Mouse (Mus musculus): ENCODE measurements around the gene Slc30a1. TPM values are rescaled to one million over a fixed set of nuclear protein-coding genes. Genes with fewer than 3 reads are reported as not detected.

Slc30a1 gene
- total and polyA plus RNA-seq, 2 experiments from 2014 or later: 4.9 to 32.4 TPM

DNA sequence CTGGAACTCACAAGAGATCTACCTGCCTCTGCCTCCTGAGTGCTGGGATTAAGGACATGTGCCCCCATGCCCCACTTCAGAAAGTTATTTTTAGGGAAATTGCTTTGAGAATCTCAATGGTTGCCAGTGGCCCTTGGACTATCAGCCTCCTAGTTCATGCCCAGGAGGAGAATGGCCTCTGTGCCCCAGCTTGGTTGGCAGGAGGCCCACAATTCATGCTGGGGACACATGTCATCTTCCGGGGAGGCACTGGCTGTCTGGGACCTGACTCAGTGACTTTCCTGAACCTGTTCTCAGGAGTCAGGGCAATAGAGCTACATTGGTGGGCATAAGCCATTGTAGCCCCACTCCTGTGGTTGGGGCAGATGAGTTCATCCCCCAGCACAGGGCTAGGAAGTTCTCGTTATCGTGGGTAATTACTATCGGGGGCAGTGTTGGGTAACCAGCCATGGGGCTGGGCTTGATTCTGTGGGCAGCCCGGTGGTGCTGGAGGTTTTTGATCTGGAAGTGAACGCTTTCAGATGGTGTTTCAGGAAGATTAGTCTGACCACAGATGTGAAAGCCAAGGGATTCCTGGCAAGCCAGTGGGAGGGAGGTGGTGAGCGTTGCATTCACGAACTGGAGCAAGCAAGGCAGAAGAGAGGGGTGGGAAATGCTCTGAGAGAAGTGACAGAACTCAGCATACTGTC is 25.5 kb upstream of the Slc30a1 start:
- 58% methylated on average over 8 of the region's 8 CpGs for WGBS
- Histone ChIP-seq H3K36me3 (ENCODE audit: insufficient read depth) (no peaks in the 10 kb centered on the region), H3K9me3 (ENCODE audit: low read length) (no peaks in the 10 kb centered on the region), H3K9ac (no peak overlapping the region), H3K27ac (ENCODE audit: low read depth, low read length) (no peak overlapping the region), H3K4me1 (ENCODE audit: insufficient read depth) (no peaks in the 10 kb centered on the region), H3K27me3 (ENCODE audit: insufficient read depth, low read length) (no peaks in the 10 kb centered on the region), H3K4me3 (ENCODE audit: low read depth, low read length) (no peak overlapping the region), H3K4me2 (ENCODE audit: low read depth) (no peak overlapping the region)
- TF ChIP-seq CTCF (IDR thresholded peaks at IDR 0.05; ENCODE audit: low read depth): no peak
- ATAC-seq (no peak), DNase-seq (no peak)

DNA sequence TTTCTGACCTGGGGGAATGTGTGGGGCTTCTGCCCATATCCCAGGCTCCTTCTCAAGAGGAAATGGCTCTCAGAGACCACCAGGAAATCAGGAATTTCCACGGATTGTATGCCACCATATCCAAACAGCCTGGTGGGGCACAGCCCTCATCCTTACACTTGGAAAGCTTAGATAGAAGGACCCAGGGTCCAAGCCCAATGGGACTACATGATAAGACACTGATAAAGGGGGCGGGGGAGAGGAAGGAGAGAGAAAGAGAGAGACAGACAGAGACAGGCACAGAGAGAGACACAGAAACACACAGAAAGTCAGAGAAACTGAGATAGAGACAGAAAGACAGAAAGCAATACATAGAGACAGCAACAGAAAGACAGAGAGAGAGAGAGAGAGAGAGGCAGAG is 24.9 kb upstream of the Slc30a1 start:
- Histone ChIP-seq H3K4me1 (ENCODE audit: insufficient read depth) (no peaks in the 10 kb centered on the region), H3K27ac (ENCODE audit: low read depth, low read length) (no peak overlapping the region), H3K4me3 (ENCODE audit: low read depth, low read length) (no peak overlapping the region), H3K27me3 (ENCODE audit: insufficient read depth, low read length) (no peaks in the 10 kb centered on the region), H3K9ac (no peak overlapping the region), H3K9me3 (ENCODE audit: low read length) (no peaks in the 10 kb centered on the region), H3K4me2 (ENCODE audit: low read depth) (no peak overlapping the region), H3K36me3 (ENCODE audit: insufficient read depth) (no peaks in the 10 kb centered on the region)
- TF ChIP-seq CTCF (IDR thresholded peaks at IDR 0.05; ENCODE audit: low read depth): no peak
- 65% methylated on average over 2 of the region's 2 CpGs for WGBS
- DNase-seq (no peak), ATAC-seq (no peak)

DNA sequence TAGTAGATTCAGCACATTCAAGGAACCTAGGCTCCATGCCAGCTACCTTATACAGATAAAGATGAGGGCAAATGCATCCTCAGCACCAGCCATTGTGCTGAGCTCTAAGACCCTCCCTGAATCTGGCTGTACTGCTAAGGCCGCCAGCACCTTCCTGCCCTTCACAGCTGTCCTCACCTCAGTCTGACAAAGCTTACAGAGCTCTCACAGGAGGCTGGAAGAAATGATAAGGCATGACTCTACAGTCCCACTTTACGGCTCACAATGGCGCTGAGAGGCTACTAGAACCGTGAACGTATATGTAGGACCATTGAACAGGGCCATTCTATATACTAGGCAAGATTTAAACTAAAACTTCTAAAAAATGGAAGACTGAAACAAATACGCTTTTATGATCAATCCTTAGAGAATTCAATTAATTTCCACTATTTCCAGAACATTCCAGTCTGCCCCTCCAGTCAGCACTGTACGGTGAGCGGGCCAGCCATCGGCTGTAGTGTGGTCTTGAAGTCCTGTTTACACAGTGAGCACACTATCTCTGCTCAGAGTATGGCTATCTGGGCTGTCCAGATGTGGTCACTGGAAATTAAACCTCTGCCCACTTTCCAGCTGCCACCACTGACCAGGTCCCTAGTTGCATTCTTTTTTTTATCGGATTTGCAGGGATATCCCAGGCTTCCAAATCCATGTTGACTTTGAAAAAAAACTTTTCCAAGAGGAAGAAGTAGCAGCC is 23.9 kb upstream of the Slc30a1 start:
- Histone ChIP-seq H3K9ac (no peak overlapping the region), H3K9me3 (ENCODE audit: low read length) (no peaks in the 10 kb centered on the region), H3K27ac (ENCODE audit: low read depth, low read length) (no peak overlapping the region), H3K4me1 (ENCODE audit: insufficient read depth) (no peaks in the 10 kb centered on the region), H3K36me3 (ENCODE audit: insufficient read depth) (no peaks in the 10 kb centered on the region), H3K4me2 (ENCODE audit: low read depth) (no peak overlapping the region), H3K27me3 (ENCODE audit: insufficient read depth, low read length) (no peaks in the 10 kb centered on the region), H3K4me3 (ENCODE audit: low read depth, low read length) (no peak overlapping the region)
- 90% methylated on average over 10 of the region's 10 CpGs for WGBS
- ATAC-seq (no peak), DNase-seq (no peak)
- no peak for TF ChIP-seq CTCF (IDR thresholded peaks at IDR 0.05; ENCODE audit: low read depth)

- no peak overlapping the region for H3K4me3 ChIP-seq (ENCODE audit: low read depth, low read length)
- no peak for TF ChIP-seq CTCF (IDR thresholded peaks at IDR 0.05; ENCODE audit: low read depth)
- no peaks in the 10 kb centered on the region for H3K36me3 ChIP-seq (ENCODE audit: insufficient read depth)
- no peaks in the 10 kb centered on the region for H3K27me3 ChIP-seq (ENCODE audit: insufficient read depth, low read length)
- H3K4me2 ChIP-seq (ENCODE audit: low read depth): no peak overlapping the region
- no peaks in the 10 kb centered on the region for H3K9me3 ChIP-seq (ENCODE audit: low read length)
- H3K9ac ChIP-seq: no peak overlapping the region
- no peak overlapping the region for H3K27ac ChIP-seq (ENCODE audit: low read depth, low read length)
- no peaks in the 10 kb centered on the region for H3K4me1 ChIP-seq (ENCODE audit: insufficient read depth)
- DNase-seq (no peak), ATAC-seq (no peak)
- 68% methylated on average over 5 of the region's 5 CpGs for WGBS
Observed at GRCm38 (mm10) chr1:191883654-191884053, 22.9 kb upstream of the Slc30a1 start.

DNA sequence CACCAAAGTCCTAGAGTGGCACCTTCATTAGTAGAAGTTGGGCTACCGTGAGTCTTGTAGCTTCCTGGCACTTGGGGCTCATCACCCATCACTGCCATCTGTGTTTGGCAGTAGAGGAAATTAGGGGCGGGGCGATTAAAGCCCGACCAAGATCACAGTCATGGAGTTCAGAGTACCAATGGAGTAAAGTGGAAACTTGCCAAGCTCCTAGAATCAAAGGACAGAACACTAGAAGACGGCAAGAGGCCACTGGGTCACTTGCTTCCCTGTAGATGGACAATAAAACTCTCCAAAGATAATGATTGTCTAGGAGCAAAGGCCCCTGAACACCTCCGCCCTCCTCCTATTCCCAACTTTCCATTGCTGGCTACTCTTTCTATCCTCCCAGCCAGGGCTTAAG is 14.7 kb upstream of the Slc30a1 start:
- Histone ChIP-seq H3K4me3 (ENCODE audit: low read depth, low read length) (no peak overlapping the region), H3K4me1 (ENCODE audit: insufficient read depth) (no peaks in the 10 kb centered on the region), H3K4me2 (ENCODE audit: low read depth) (no peak overlapping the region), H3K27me3 (ENCODE audit: insufficient read depth, low read length) (no peaks in the 10 kb centered on the region), H3K27ac (ENCODE audit: low read depth, low read length) (no peak overlapping the region), H3K9me3 (ENCODE audit: low read length) (no peaks in the 10 kb centered on the region), H3K9ac (no peak overlapping the region), H3K36me3 (ENCODE audit: insufficient read depth) (no peaks in the 10 kb centered on the region)
- ATAC-seq (no peak), DNase-seq (no peak)
- 67% methylated on average over 6 of the region's 6 CpGs for WGBS
- TF ChIP-seq CTCF (IDR thresholded peaks at IDR 0.05; ENCODE audit: low read depth): no peak

DNA sequence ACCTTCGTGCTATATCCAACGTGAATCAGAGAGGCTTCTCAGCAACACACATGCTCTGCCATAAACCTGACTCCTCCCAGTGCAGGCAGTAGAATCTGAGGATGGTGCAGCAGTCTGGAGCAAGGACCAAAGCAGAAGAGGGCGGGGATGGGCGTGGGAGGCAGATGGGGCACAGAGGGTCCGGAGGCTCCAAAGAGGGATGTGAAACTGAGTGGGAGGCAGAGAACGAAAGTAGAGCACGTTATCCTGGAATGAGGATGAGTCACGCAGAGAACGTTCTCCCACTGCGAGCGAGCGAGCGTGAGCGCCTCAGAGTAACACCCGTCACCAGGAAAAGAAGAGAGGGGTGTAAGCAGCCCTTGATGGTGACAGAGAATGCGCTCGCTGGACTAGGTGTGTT is 12.2 kb upstream of the Slc30a1 start:
- DNase-seq (no peak), ATAC-seq (no peak)
- H3K36me3 ChIP-seq (ENCODE audit: insufficient read depth): no peaks in the 10 kb centered on the region
- no peaks in the 10 kb centered on the region for H3K9me3 ChIP-seq (ENCODE audit: low read length)
- H3K4me1 ChIP-seq (ENCODE audit: insufficient read depth): no peaks in the 10 kb centered on the region
- no peak overlapping the region for H3K4me3 ChIP-seq (ENCODE audit: low read depth, low read length)
- TF ChIP-seq CTCF (IDR thresholded peaks at IDR 0.05; ENCODE audit: low read depth): no peak
- WGBS: 78% methylated on average over 17 of the region's 17 CpGs
- no peak overlapping the region for H3K4me2 ChIP-seq (ENCODE audit: low read depth)
- H3K9ac ChIP-seq: no peak overlapping the region
- no peak overlapping the region for H3K27ac ChIP-seq (ENCODE audit: low read depth, low read length)
- H3K27me3 ChIP-seq (ENCODE audit: insufficient read depth, low read length): no peaks in the 10 kb centered on the region

GRCm38 (mm10) chr1:191894857-191895256 is 11.7 kb upstream of the Slc30a1 start:
- no peak overlapping the region for H3K4me3 ChIP-seq (ENCODE audit: low read depth, low read length)
- H3K9ac ChIP-seq: no peak overlapping the region
- H3K9me3 ChIP-seq (ENCODE audit: low read length): no peaks in the 10 kb centered on the region
- H3K4me1 ChIP-seq (ENCODE audit: insufficient read depth): no peaks in the 10 kb centered on the region
- H3K4me2 ChIP-seq (ENCODE audit: low read depth): no peak overlapping the region
- no peaks in the 10 kb centered on the region for H3K27me3 ChIP-seq (ENCODE audit: insufficient read depth, low read length)
- TF ChIP-seq CTCF (IDR thresholded peaks at IDR 0.05; ENCODE audit: low read depth): no peak
- no peaks in the 10 kb centered on the region for H3K36me3 ChIP-seq (ENCODE audit: insufficient read depth)
- no peak overlapping the region for H3K27ac ChIP-seq (ENCODE audit: low read depth, low read length)
- no peak for DNase-seq
- ATAC-seq: no peak
- whole genome bisulfite sequencing: 95% methylated on average over 9 of the region's 9 CpGs

Measured in forebrain, postnatal 0 days (tissue).